Mouse (Mus musculus) ES-Bruce4 (cell line): ENCODE results near the gene Gucd1.

ENCODE experiments used
- CTCF ChIP-seq: IDR thresholded peaks from one replicate; pipeline ENCODE4 v1.8.1; 2011; ENCODE audit warnings: low read depth, low read length
- EP300 ChIP-seq: IDR thresholded peaks from 2 replicates; pipeline ENCODE4 v1.6.1; 2011; ENCODE audit warnings: low read depth, low read length; ENCODE audit not compliant: insufficient read depth
- POLR2A ChIP-seq: IDR thresholded peaks from one replicate; pipeline ENCODE4 v1.8.1; 2011; ENCODE audit warnings: low read length; ENCODE audit not compliant: insufficient read depth

DNA sequence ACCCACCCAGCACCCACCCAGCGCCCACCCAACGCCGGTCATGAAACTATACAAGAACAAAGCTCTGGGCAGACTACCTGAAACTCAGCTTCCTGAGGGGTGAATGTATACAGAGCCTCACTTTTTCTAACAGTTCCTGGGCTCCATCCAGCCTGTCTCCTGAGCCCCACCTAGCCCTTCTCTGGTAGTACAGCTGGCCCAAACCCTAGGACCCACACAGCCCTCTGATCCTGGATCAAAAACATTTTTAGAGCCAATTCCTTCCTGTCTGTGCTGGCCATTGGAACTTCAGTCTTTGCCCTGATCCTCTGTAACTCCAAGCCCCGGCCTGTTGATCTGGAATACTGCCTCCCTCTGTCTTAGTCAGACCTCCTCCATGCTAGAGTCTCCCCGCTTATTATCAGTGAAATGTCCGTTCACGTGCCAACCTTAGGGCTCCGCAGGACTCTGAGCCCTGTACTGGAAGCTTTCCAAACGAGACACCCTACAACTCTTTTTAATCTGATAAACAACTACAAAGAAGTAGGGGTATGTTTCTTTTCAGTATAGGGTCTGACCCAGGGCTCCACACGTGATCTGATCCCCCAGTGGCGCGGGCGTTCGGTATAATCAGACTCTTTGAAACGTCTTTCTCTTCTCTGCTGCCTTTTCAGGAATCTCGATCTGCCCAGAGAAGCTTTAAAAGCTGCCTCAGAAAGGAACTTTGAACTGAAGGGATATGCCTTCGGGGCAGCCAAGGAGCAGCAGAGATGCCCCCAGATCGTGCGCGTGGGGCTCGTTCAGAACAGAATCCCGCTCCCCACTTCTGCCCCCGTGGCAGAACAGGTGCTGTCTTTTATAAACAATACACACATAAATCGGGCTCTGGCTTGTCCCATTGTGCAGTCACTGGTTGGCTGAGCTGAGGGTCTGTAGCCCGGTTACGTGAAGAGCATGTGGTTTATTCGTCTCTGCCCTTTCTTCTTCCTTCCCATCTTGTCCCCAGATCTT lies 105.4 kb downstream of the Gucd1 start:
- TF ChIP-seq CTCF (no peak), POLR2A (no peak), EP300 (no peak)
